Mouse (Mus musculus): ENCODE data around the gene Eea1. TPM values are rescaled to one million over a fixed set of nuclear protein-coding genes. Genes with fewer than 3 reads are reported as not detected.

Gene Eea1
- polyA plus RNA-seq (2012; ENCODE audit: low replicate concordance): 7.5 and 13.7 TPM in 2 replicates

GRCm38 (mm10) chr10:95940046-95940900 lies at the start of gene Eea1:
Gene Eea1, plus strand, starts transcription at chr10:95940650.

Other genes with a start within 250 kb of the Eea1 start
- gene Gm33543, start 97.7 kb upstream of the Eea1 start, polyA plus RNA-seq (2012; ENCODE audit: low replicate concordance): not detected in 2 replicates
- not detected in 2 replicates for gene Gm5426, start 196.0 kb downstream of the Eea1 start, polyA plus RNA-seq (2012; ENCODE audit: low replicate concordance)